Mouse (Mus musculus): ENCODE data around the gene Hnf4a. TPM values are rescaled to one million over a fixed set of nuclear protein-coding genes. Genes with fewer than 3 reads are reported as not detected.

Gene Hnf4a
- polyA plus RNA-seq, 1 experiment from 2014 or later: not detected

DNA sequence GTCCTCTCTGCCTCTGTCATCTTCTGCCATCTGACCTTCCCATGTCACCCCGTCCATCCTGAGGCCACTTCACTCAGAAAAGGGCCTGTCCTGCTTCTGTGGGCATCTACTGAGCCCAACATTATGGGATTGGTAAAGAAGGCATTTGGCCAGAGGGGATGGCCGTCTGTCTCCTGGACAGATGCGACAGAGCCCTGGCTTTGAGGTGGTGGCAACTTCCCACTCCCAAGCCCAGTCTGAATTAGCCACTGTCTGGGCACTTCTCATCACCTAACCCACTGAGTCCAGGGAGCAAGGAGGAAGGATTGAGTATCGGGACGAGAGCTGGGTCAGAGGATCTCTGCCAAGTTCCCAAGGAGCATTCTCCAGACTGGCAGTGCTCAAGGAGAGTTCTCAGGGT, 14.6 kb upstream of the Hnf4a start, which contains the start of gene R3hdml:
Gene R3hdml (plus strand): TSS at position 301 of the 400 bp plus-strand sequence.
- 69% methylated on average over 5 of the region's 5 CpGs for WGBS
- H3K27me3 ChIP-seq: 0 out of 2 replicates have a peak, but pooled peaks cover 4% of the 10 kb centered on the region
- no peak within 1 kb of the TSS for H3K4me3 ChIP-seq
- ATAC-seq (ENCODE audit: insufficient number of reproducible peaks, insufficient read depth, low FRiP score, low TSS enrichment, low read depth): no peak
- no peak within 1 kb of the TSS for H3K27ac ChIP-seq
- H3K4me1 ChIP-seq: no peaks in the 10 kb centered on the region
- no peaks in the 10 kb centered on the region for H3K9me3 ChIP-seq
- no peak within 1 kb of the TSS for H3K4me2 ChIP-seq
- H3K36me3 ChIP-seq: no peaks in the 10 kb centered on the region
- H3K9ac ChIP-seq: no peak within 1 kb of the TSS

DNA sequence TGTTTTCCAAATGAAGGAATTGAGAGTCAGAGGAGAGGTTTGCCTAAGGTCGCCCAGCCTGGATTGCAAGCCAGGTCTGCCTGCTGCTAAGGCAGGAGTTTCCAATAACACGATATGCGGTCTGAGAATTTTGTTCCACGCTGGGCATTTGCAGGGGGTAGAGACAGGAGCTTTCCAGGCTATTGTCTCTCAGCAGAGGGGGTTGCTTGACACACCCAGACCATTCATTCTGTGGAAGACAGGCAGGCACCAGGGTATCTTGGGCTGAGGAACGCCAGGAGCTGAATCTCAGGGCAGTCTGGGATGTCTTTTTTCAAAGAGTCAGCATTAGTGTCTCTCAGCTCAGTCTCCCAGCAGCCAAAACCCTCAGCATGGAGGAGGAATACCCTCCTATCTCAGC, 13.6 kb upstream of the Hnf4a start:
- WGBS: 16% methylated on average over 5 of the region's 5 CpGs
- no peak for ATAC-seq (ENCODE audit: insufficient number of reproducible peaks, insufficient read depth, low FRiP score, low TSS enrichment, low read depth)
- no peaks in the 10 kb centered on the region for H3K36me3 ChIP-seq

GRCm38 (mm10) chr2:163493976-163494375, 12.6 kb upstream of the Hnf4a start:
- Histone ChIP-seq H3K4me3 (no peak overlapping the region), H3K4me1 (no peaks in the 10 kb centered on the region), H3K9me3 (no peaks in the 10 kb centered on the region), H3K27ac (no peak overlapping the region), H3K4me2 (no peak overlapping the region), H3K27me3 (0 out of 2 replicates have a peak, but pooled peaks cover 4% of the 10 kb centered on the region), H3K36me3 (no peaks in the 10 kb centered on the region), H3K9ac (no peak overlapping the region)
- 50% methylated on average over 5 of the region's 5 CpGs for WGBS
- ATAC-seq (ENCODE audit: insufficient number of reproducible peaks, insufficient read depth, low FRiP score, low TSS enrichment, low read depth): no peak

More for the DNA sequence above, 13.6 kb upstream of the Hnf4a start:
- Histone ChIP-seq H3K4me3 (no peak overlapping the region), H3K9me3 (no peaks in the 10 kb centered on the region), H3K4me2 (no peak overlapping the region), H3K27me3 (0 out of 2 replicates have a peak, but pooled peaks cover 4% of the 10 kb centered on the region), H3K4me1 (no peaks in the 10 kb centered on the region), H3K9ac (no peak overlapping the region), H3K27ac (no peak overlapping the region)

DNA sequence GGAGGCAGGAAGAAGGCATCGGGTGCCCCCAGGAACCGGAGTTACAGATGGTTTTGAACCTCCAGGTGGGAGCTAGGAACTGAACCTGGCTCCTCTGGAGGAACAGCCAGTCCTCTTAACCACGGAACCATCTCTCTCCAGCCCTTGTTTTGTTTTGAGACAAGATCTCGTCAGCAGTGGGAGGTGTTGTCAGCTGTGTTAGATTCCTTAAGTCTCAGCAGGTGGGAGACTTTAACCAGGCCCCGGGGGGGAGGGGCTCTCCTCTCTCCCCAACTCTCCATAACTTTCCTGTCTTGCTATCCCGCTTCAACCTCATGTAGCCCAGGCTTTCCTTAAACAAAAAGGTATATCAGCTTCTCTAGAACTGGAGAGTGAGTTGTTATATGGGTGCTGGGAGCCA, 12.2 kb upstream of the Hnf4a start:
- Histone ChIP-seq H3K9me3 (no peaks in the 10 kb centered on the region), H3K4me1 (no peaks in the 10 kb centered on the region), H3K9ac (no peak overlapping the region), H3K27me3 (0 out of 2 replicates have a peak, but pooled peaks cover 4% of the 10 kb centered on the region), H3K4me3 (no peak overlapping the region), H3K36me3 (no peaks in the 10 kb centered on the region), H3K27ac (no peak overlapping the region), H3K4me2 (no peak overlapping the region)
- WGBS: 42% methylated on average over 6 of the region's 6 CpGs
- ATAC-seq (ENCODE audit: insufficient number of reproducible peaks, insufficient read depth, low FRiP score, low TSS enrichment, low read depth): no peak

- no peaks in the 10 kb centered on the region for H3K9me3 ChIP-seq
- no peak overlapping the region for H3K9ac ChIP-seq
- no peaks in the 10 kb centered on the region for H3K27me3 ChIP-seq
- no peaks in the 10 kb centered on the region for H3K36me3 ChIP-seq
- H3K27ac ChIP-seq: no peak overlapping the region
- no peak overlapping the region for H3K4me3 ChIP-seq
- no peak for ATAC-seq (ENCODE audit: insufficient number of reproducible peaks, insufficient read depth, low FRiP score, low TSS enrichment, low read depth)
- 71% methylated on average over 2 of the region's 2 CpGs for WGBS
- no peaks in the 10 kb centered on the region for H3K4me1 ChIP-seq
- H3K4me2 ChIP-seq: no peak overlapping the region
Observed at GRCm38 (mm10) chr2:163502219-163502618, 4.4 kb upstream of the Hnf4a start.

DNA sequence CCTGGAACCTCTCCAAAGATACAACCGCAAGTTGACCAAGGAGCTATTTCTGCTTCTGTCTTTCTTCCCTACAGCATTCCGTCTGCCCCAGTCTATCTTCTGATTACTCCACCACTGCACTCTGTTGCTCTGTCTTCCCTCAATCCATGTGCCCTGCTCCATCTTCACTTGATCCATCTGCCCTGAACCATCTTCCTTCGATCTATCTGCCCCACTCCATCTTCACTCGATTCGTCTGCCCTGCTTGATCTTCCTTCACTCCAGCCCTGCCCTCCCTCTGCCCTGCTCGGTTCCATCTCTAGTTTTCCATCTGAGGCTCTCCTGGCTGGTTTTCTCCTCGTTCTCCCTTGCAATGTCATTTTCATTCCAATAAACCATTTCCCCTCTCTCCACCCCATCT, 3.4 kb upstream of the Hnf4a start:
- Histone ChIP-seq H3K9me3 (no peaks in the 10 kb centered on the region), H3K4me2 (no peak overlapping the region), H3K27me3 (no peaks in the 10 kb centered on the region), H3K36me3 (no peaks in the 10 kb centered on the region), H3K4me1 (no peaks in the 10 kb centered on the region), H3K4me3 (no peak overlapping the region), H3K27ac (no peak overlapping the region), H3K9ac (no peak overlapping the region)
- 77% methylated on average over 7 of the region's 7 CpGs for WGBS
- no peak for ATAC-seq (ENCODE audit: insufficient number of reproducible peaks, insufficient read depth, low FRiP score, low TSS enrichment, low read depth)

DNA sequence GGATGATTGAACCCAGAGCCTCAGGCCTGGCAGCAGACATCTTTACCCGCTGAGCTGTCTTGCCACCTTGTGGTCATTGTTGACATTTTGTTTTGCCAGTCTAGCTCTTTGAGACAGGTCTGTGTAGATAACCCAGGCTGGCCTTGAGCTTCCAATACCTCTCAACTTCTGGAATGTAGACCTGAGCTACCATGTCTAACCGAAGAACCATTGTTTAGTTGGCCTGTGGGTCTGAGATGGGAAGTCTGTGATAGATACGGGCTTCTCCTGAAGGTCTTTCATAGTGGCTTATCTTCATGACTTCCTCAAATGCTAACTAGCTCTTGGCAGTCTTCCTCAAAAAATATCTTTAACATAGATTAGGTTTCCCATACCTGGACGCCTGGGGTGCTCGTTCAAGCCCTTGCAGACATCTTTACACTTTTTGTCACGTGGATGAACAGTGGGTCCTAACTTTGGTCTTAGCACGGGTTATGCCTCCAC, 19.2 kb downstream of the Hnf4a start:
- no peak for ATAC-seq (ENCODE audit: insufficient number of reproducible peaks, insufficient read depth, low FRiP score, low TSS enrichment, low read depth)
- WGBS: 85% methylated on average over 7 of the region's 7 CpGs
- Histone ChIP-seq H3K27me3 (no peaks in the 10 kb centered on the region), H3K4me2 (no peak overlapping the region), H3K27ac (no peak overlapping the region), H3K9ac (no peak overlapping the region), H3K36me3 (no peaks in the 10 kb centered on the region), H3K4me3 (no peak overlapping the region), H3K9me3 (no peaks in the 10 kb centered on the region), H3K4me1 (no peaks in the 10 kb centered on the region)

DNA sequence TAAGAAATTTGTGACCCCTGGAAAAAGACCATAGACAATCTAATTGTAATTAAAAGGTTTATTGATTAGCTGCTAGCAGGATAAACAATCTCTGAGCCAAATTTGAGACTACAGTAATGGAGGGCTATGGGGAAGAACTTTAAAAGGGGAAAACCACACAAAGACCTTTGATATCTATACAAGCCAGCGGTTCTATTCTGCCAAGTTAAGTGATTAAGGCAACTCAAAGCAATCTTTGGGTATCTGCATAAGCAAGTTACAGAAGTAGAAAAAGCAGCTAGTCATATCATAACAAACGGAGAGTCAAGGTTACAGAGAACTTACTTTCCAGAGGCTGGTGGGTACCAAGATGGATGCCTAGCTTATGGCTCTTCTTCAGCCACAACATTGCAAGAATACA, 20.9 kb downstream of the Hnf4a start:
- H3K4me1 ChIP-seq: no peaks in the 10 kb centered on the region
- no peak overlapping the region for H3K4me3 ChIP-seq
- H3K9me3 ChIP-seq: no peaks in the 10 kb centered on the region
- no peak overlapping the region for H3K4me2 ChIP-seq
- H3K9ac ChIP-seq: no peak overlapping the region
- no peak for ATAC-seq (ENCODE audit: insufficient number of reproducible peaks, insufficient read depth, low FRiP score, low TSS enrichment, low read depth)
- WGBS: 80% methylated on average over 2 of the region's 2 CpGs
- 0 out of 2 replicates have a peak, but pooled peaks cover 3% of the 10 kb centered on the region for H3K27me3 ChIP-seq
- no peaks in the 10 kb centered on the region for H3K36me3 ChIP-seq
- no peak overlapping the region for H3K27ac ChIP-seq

- no peak for ATAC-seq (ENCODE audit: insufficient number of reproducible peaks, insufficient read depth, low FRiP score, low TSS enrichment, low read depth)
- Histone ChIP-seq H3K4me3 (no peak overlapping the region), H3K36me3 (no peaks in the 10 kb centered on the region), H3K27me3 (0 out of 2 replicates have a peak, but pooled peaks cover 3% of the 10 kb centered on the region), H3K4me1 (no peaks in the 10 kb centered on the region), H3K27ac (no peak overlapping the region), H3K9ac (no peak overlapping the region), H3K9me3 (no peaks in the 10 kb centered on the region), H3K4me2 (no peak overlapping the region)
- 66% methylated on average over 8 of the region's 8 CpGs for WGBS
Observed at GRCm38 (mm10) chr2:163530418-163530817, 23.8 kb downstream of the Hnf4a start.

DNA sequence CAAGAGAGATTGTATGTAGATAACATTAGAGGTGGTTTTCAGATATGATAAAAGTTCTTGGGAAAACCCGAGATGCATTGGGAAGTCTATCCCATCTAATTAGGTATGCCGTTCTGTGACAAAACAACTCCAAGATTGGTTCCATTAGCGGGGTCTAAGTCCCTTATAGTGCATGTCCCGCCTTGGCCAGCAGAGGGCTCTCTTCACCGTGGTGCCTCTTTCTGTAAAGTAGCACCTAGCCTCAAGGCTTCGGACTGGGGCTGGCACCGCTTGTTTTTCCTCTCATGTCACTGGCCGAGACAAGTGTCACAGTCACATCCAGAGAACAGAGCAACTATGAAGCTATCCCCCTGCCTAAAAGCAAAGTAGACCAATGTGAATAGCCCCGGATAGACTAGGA, 25.3 kb downstream of the Hnf4a start:
- H3K27ac ChIP-seq: no peak overlapping the region
- ATAC-seq (ENCODE audit: insufficient number of reproducible peaks, insufficient read depth, low FRiP score, low TSS enrichment, low read depth): no peak
- no peak overlapping the region for H3K4me2 ChIP-seq
- no peaks in the 10 kb centered on the region for H3K9me3 ChIP-seq
- H3K36me3 ChIP-seq: no peaks in the 10 kb centered on the region
- no peaks in the 10 kb centered on the region for H3K4me1 ChIP-seq
- 7% methylated on average over 9 of the region's 9 CpGs for WGBS
- no peak overlapping the region for H3K9ac ChIP-seq
- H3K4me3 ChIP-seq: no peak overlapping the region
- H3K27me3 ChIP-seq: 0 out of 2 replicates have a peak, but pooled peaks cover 3% of the 10 kb centered on the region

DNA sequence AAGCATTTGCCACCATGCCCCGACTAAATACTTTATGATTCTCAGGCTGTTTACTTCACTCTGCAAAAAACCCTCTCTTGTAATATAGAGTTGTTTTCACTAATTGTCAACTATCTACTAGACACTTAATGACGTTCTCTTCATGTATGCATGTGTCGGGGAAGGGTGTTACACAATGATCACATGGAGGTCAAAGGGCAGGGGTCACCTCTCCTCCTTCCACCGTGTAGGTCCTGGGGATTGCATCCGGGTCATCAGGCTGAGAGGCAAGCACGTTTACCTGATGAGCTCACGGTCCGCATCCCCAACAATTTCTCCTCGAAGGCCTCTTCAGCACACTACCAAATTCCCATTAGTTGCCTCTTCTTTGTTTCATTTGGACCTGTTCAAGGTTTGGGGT, 26.6 kb downstream of the Hnf4a start:
- Histone ChIP-seq H3K9ac (no peak overlapping the region), H3K27ac (no peak overlapping the region), H3K4me1 (no peaks in the 10 kb centered on the region), H3K27me3 (0 out of 2 replicates have a peak, but pooled peaks cover 3% of the 10 kb centered on the region), H3K4me3 (no peak overlapping the region), H3K36me3 (no peaks in the 10 kb centered on the region), H3K9me3 (no peaks in the 10 kb centered on the region), H3K4me2 (no peak overlapping the region)
- ATAC-seq (ENCODE audit: insufficient number of reproducible peaks, insufficient read depth, low FRiP score, low TSS enrichment, low read depth): no peak
- 85% methylated on average over 9 of the region's 9 CpGs for WGBS

DNA sequence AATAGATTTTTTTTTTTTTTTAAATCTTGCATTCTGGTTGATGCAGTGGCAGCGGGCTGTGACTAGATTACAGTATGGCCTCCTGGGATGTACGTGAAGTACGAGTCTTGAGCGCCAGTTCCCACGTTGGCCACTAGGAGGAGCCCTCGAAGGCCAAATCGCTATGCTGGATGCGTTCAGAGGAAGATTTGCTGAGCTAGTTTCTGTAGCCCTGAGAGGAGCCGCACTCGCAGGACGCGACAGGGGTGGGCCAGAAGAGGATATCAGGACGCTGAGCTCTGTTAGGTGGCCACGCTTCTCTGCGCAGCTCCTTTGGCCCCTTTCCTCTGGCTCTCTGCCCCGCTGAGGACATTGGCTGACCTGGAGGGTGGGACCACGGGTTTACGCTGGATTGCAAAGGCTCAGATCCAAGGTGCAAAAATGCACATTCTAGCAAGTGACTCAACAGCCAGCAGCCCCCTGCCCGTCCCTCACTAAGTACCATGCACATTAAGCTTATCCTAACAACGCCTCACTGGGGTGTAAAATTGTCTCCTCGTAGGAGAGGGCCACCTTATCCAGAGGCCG, 28.4 kb downstream of the Hnf4a start:
- H3K9me3 ChIP-seq: no peaks in the 10 kb centered on the region
- 17% methylated on average over 22 of the region's 22 CpGs for WGBS
- 0 out of 2 replicates have a peak, but pooled peaks cover 3% of the 10 kb centered on the region for H3K27me3 ChIP-seq
- H3K9ac ChIP-seq: 0 out of 2 replicates have a peak overlapping the region, but pooled peaks have one; percentile 62
- H3K27ac ChIP-seq: no peak overlapping the region
- peak overlapping the region; percentile 26 for H3K4me3 ChIP-seq
- ATAC-seq (ENCODE audit: insufficient number of reproducible peaks, insufficient read depth, low FRiP score, low TSS enrichment, low read depth): no peak
- no peaks in the 10 kb centered on the region for H3K36me3 ChIP-seq
- peak overlapping the region; percentile 60 for H3K4me2 ChIP-seq
- no peaks in the 10 kb centered on the region for H3K4me1 ChIP-seq
